Mouse (Mus musculus): ENCODE data around the gene Phactr1.

DNA sequence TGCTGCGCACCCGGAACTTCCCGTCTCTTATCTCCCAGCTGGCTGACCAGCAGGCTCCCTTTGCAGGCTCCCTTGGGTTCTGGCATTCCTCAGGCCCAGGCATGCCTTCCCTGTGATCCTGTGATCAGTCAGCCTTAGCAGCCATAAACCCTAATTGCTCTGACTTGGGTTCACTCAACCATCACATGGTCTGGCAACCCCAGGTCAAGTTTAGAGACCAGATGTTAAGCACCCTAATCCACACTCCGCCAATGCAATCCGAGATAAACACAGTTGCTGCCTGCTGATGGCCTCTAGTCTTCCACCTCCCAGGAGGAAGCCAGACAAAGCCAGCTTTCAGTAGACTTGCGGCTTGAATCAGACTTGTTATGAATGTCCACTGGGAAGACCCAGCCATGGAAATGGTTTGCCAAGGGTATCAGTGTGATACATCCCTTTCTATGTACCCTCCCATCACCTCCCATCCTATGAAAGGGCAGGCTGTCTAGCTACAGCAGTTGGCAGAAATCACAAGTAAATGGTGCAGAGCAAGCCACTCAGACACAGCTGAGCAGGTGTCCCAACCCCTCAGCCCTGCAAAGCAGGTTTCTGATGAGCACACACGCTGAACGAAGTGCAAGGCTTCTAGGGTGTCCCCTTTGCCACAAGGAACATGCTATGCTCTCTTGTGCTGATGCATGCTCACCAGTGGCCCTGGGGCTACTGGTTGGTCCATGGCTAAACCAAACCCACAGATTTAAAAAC is 466.3 kb downstream of the Phactr1 start:
- TF ChIP-seq HCFC1 (IDR thresholded peaks at IDR 0.05; ENCODE audit: borderline replicate concordance, insufficient read depth, low read length), result no peak
- no peak for TF ChIP-seq CHD2 (IDR thresholded peaks at IDR 0.05; ENCODE audit: low read depth, low read length)
- no peak for TF ChIP-seq ZC3H11A (IDR thresholded peaks at IDR 0.05; ENCODE audit: borderline replicate concordance, low read depth, low read length)
- TF ChIP-seq ZNF384 (IDR thresholded peaks at IDR 0.05; ENCODE audit: low read depth, low read length), result no peak
